Mouse (Mus musculus) olfactory bulb, adult 2 months (tissue): ENCODE data around the gene Negr1.

Source experiments
- CTCF ChIP-seq: fragments of 200-500 bp; IDR thresholded peaks from 2 replicates; pipeline ENCODE4 v1.5.1; 2012; ENCODE audit warnings: low read depth, mild to moderate bottlenecking, low read length, moderate library complexity; ENCODE audit not compliant: insufficient read depth
- POLR2A ChIP-seq: fragments of 200-500 bp; IDR thresholded peaks from 2 replicates; pipeline ENCODE4 v1.6.1; 2012; ENCODE audit warnings: mild to moderate bottlenecking, low read depth, low read length, moderate library complexity; ENCODE audit not compliant: insufficient read depth

GRCm38 (mm10) chr3:156703241-156703640 lies 141.6 kb downstream of the Negr1 start:
- no peak for TF ChIP-seq POLR2A
- TF ChIP-seq CTCF = no peak
